Mouse (Mus musculus): Measurements from ENCODE around the gene Anxa4.

- TF ChIP-seq CTCF (IDR thresholded peaks at IDR 0.05; ENCODE audit: extremely low read depth, insufficient read depth, low read length) (peak; percentile 99), POLR2A (IDR thresholded peaks at IDR 0.05; ENCODE audit: extremely low read depth, insufficient read depth, low read length) (no peak)
Observed at GRCm38 (mm10) chr6:86806455-86807086, 13.2 kb upstream of the Anxa4 start.

All from cortical plate, adult 2 months (tissue).